Mouse (Mus musculus) hindbrain, embryonic 15.5 days (tissue): ENCODE data around the gene P4htm. TPM values are rescaled to one million over a fixed set of nuclear protein-coding genes. Genes with fewer than 3 reads are reported as not detected.

Source experiments
- ATAC-seq: fragments of 200-750 bp; cut with Nextera tagmentation; 2 replicates; pipeline ENCODE4 v1.8.0; 2017; ENCODE audit warnings: low read depth, moderate number of reproducible peaks, moderate TSS enrichment; ENCODE audit not compliant: low FRiP score
- H3K27ac ChIP-seq: fragments of 300-500 bp; sonication (generic); replicated peaks from 2 replicates; pipeline ENCODE4 v1.5.1; 2015; ENCODE audit warnings: mild to moderate bottlenecking, inconsistent platforms
- H3K27me3 ChIP-seq: fragments of 300-500 bp; sonication (generic); 2 replicates; pipeline ENCODE4 v1.6.1; 2015; ENCODE audit warnings: control low read depth, inconsistent platforms
- H3K36me3 ChIP-seq: fragments of 300-500 bp; sonication (generic); 2 replicates; pipeline ENCODE4 v1.6.1; 2015; ENCODE audit warnings: control low read depth, inconsistent platforms
- H3K4me1 ChIP-seq: fragments of 300-500 bp; sonication (generic); replicated peaks from 2 replicates; pipeline ENCODE4 v1.6.1; 2015; ENCODE audit warnings: control low read depth, inconsistent platforms
- H3K4me2 ChIP-seq: fragments of 300-500 bp; sonication (generic); 2 replicates; pipeline ENCODE4 v1.6.1; 2015; ENCODE audit warnings: moderate library complexity, mild to moderate bottlenecking, inconsistent platforms
- H3K4me3 ChIP-seq: fragments of 300-500 bp; sonication (generic); 2 replicates; pipeline ENCODE4 v1.5.1; 2015; ENCODE audit warnings: mild to moderate bottlenecking, inconsistent platforms
- H3K9ac ChIP-seq: fragments of 300-500 bp; sonication (generic); 2 replicates; pipeline ENCODE4 v1.6.1; 2015; ENCODE audit warnings: inconsistent platforms
- H3K9me3 ChIP-seq: fragments of 300-500 bp; sonication (generic); 2 replicates; pipeline ENCODE4 v1.6.1; 2016; ENCODE audit warnings: control low read depth, inconsistent platforms
- WGBS: fragments of 180-500 bp; shearing (Covaris S2); methylation state at CpG from one replicate; pipeline ENCODE4 v1.1.7; 2015; 5-methylcytosine and 5-hydroxymethylcytosine counted together
- polyA plus RNA-seq: library from polyadenylated mRNA; unstranded; fragments of >200 nt; fragmentation: Nextera tagmentation; extraction: Ambion mirVana; gene quantifications from 2 replicates; pipeline ENCODE4 v1.2.1, GENCODE M21; 2015

P4htm gene
- polyA plus RNA-seq = 34.9 and 35.1 TPM in 2 replicates

- 1% methylated on average over 67 of the region's 69 CpGs for WGBS
These were observed at the start of gene P4htm for GRCm38 (mm10) chr9:108596998-108597764. Gene P4htm, minus strand, starts transcription at chr9:108597667.

GRCm38 (mm10) chr9:108639825-108640224 lies 42.4 kb upstream of the P4htm start:
- H3K36me3 ChIP-seq = peaks cover 14% of the 10 kb centered on the region
- H3K27ac ChIP-seq = no peak overlapping the region
- WGBS = 90% methylated on average over 2 of the region's 2 CpGs
- no peaks in the 10 kb centered on the region for H3K4me1 ChIP-seq
- H3K27me3 ChIP-seq = no peaks in the 10 kb centered on the region
- H3K9me3 ChIP-seq = no peaks in the 10 kb centered on the region
- H3K4me3 ChIP-seq = no peak overlapping the region
- no peak overlapping the region for H3K9ac ChIP-seq
- ATAC-seq = no peak
- H3K4me2 ChIP-seq = no peak overlapping the region

More at GRCm38 (mm10) chr9:108596998-108597764, at the start of gene P4htm:
- H3K36me3 ChIP-seq = no peaks in the 10 kb centered on the region
- peak within 1 kb of the TSS; percentile 89 for H3K4me2 ChIP-seq
- peak within 1 kb of the TSS; percentile 68 for H3K4me3 ChIP-seq
- H3K27ac ChIP-seq = peak within 1 kb of the TSS; percentile 82
- peak; percentile 89 for ATAC-seq
- no peaks in the 10 kb centered on the region for H3K9me3 ChIP-seq
- peaks cover 15% of the 10 kb centered on the region for H3K4me1 ChIP-seq
- peak within 1 kb of the TSS; percentile 68 for H3K9ac ChIP-seq
- H3K27me3 ChIP-seq = no peaks in the 10 kb centered on the region

- no peak for ATAC-seq
- Histone ChIP-seq H3K4me2 (no peak overlapping the region), H3K4me3 (no peak overlapping the region), H3K9ac (no peak overlapping the region), H3K4me1 (no peaks in the 10 kb centered on the region), H3K9me3 (no peaks in the 10 kb centered on the region), H3K27me3 (no peaks in the 10 kb centered on the region), H3K27ac (no peak overlapping the region), H3K36me3 (no peaks in the 10 kb centered on the region; the same call in 1 of the 2 replicates)
- WGBS = 87% methylated on average over 2 of the region's 2 CpGs
These were observed 37.9 kb upstream of the P4htm start for GRCm38 (mm10) chr9:108635415-108635814.

GRCm38 (mm10) chr9:108633846-108634245 lies 36.4 kb upstream of the P4htm start:
- 82% methylated on average over 2 of the region's 2 CpGs for WGBS

GRCm38 (mm10) chr9:108632375-108632774 lies 34.9 kb upstream of the P4htm start:
- ATAC-seq = no peak
- H3K36me3 ChIP-seq = 0 out of 2 replicates have a peak, but pooled peaks cover 3% of the 10 kb centered on the region
- no peaks in the 10 kb centered on the region for H3K27me3 ChIP-seq
- WGBS = 84% methylated on average over 5 of the region's 5 CpGs
- H3K4me3 ChIP-seq = no peak overlapping the region
- H3K4me1 ChIP-seq = no peaks in the 10 kb centered on the region
- no peak overlapping the region for H3K4me2 ChIP-seq
- H3K9ac ChIP-seq = no peak overlapping the region
- H3K27ac ChIP-seq = no peak overlapping the region
- H3K9me3 ChIP-seq = no peaks in the 10 kb centered on the region

More at GRCm38 (mm10) chr9:108633846-108634245, 36.4 kb upstream of the P4htm start:
- no peak overlapping the region for H3K4me3 ChIP-seq
- H3K9ac ChIP-seq = no peak overlapping the region
- no peak for ATAC-seq
- H3K36me3 ChIP-seq = no peaks in the 10 kb centered on the region; the same call in 1 of the 2 replicates
- no peak overlapping the region for H3K4me2 ChIP-seq
- H3K27ac ChIP-seq = no peak overlapping the region
- no peaks in the 10 kb centered on the region for H3K27me3 ChIP-seq
- no peaks in the 10 kb centered on the region for H3K4me1 ChIP-seq
- no peaks in the 10 kb centered on the region for H3K9me3 ChIP-seq

- WGBS = 90% methylated on average over 5 of the region's 5 CpGs
- ATAC-seq = no peak
- no peaks in the 10 kb centered on the region for H3K4me1 ChIP-seq
These were observed 34.3 kb upstream of the P4htm start for GRCm38 (mm10) chr9:108631631-108632256.

GRCm38 (mm10) chr9:108630683-108631082 lies 33.2 kb upstream of the P4htm start:
- no peak for ATAC-seq
- Histone ChIP-seq H3K36me3 (0 out of 2 replicates have a peak, but pooled peaks cover 3% of the 10 kb centered on the region), H3K4me1 (no peaks in the 10 kb centered on the region), H3K27me3 (no peaks in the 10 kb centered on the region), H3K9ac (no peak overlapping the region), H3K9me3 (no peaks in the 10 kb centered on the region), H3K27ac (no peak overlapping the region), H3K4me3 (no peak overlapping the region), H3K4me2 (no peak overlapping the region)
- WGBS = 86% methylated on average over 1 of the region's 1 CpGs

More at GRCm38 (mm10) chr9:108631631-108632256, 34.3 kb upstream of the P4htm start:
- H3K27me3 ChIP-seq = no peaks in the 10 kb centered on the region
- no peak overlapping the region for H3K4me2 ChIP-seq
- no peak overlapping the region for H3K4me3 ChIP-seq
- H3K9ac ChIP-seq = no peak overlapping the region
- 0 out of 2 replicates have a peak, but pooled peaks cover 3% of the 10 kb centered on the region for H3K36me3 ChIP-seq
- H3K9me3 ChIP-seq = no peaks in the 10 kb centered on the region
- H3K27ac ChIP-seq = no peak overlapping the region

GRCm38 (mm10) chr9:108628141-108628540 lies 30.7 kb upstream of the P4htm start:
- Histone ChIP-seq H3K9ac (no peak overlapping the region), H3K4me2 (no peak overlapping the region), H3K9me3 (no peaks in the 10 kb centered on the region), H3K27me3 (no peaks in the 10 kb centered on the region), H3K27ac (no peak overlapping the region), H3K4me3 (no peak overlapping the region), H3K36me3 (0 out of 2 replicates have a peak, but pooled peaks cover 3% of the 10 kb centered on the region), H3K4me1 (no peaks in the 10 kb centered on the region)
- ATAC-seq = no peak
- 89% methylated on average over 4 of the region's 4 CpGs for WGBS

GRCm38 (mm10) chr9:108626498-108626897 lies 29.0 kb upstream of the P4htm start:
- Histone ChIP-seq H3K27ac (no peak overlapping the region), H3K4me2 (no peak overlapping the region)

GRCm38 (mm10) chr9:108617301-108617700 lies 19.8 kb upstream of the P4htm start:
- Histone ChIP-seq H3K27me3 (no peaks in the 10 kb centered on the region), H3K9ac (no peak overlapping the region), H3K4me3 (no peak overlapping the region), H3K36me3 (peaks cover 53% of the 10 kb centered on the region), H3K4me2 (no peak overlapping the region), H3K9me3 (no peaks in the 10 kb centered on the region), H3K27ac (no peak overlapping the region), H3K4me1 (no peaks in the 10 kb centered on the region)
- 98% methylated on average over 1 of the region's 1 CpGs for WGBS
- ATAC-seq = no peak

More at GRCm38 (mm10) chr9:108626498-108626897, 29.0 kb upstream of the P4htm start:
- Histone ChIP-seq H3K4me3 (no peak overlapping the region), H3K9ac (no peak overlapping the region), H3K9me3 (no peaks in the 10 kb centered on the region), H3K4me1 (no peaks in the 10 kb centered on the region), H3K27me3 (no peaks in the 10 kb centered on the region), H3K36me3 (peaks cover 3% of the 10 kb centered on the region; the same call in 1 of the 2 replicates)
- 58% methylated on average over 2 of the region's 2 CpGs for WGBS
- ATAC-seq = no peak

- H3K27ac ChIP-seq = no peak overlapping the region
- H3K9me3 ChIP-seq = no peaks in the 10 kb centered on the region
- no peaks in the 10 kb centered on the region for H3K27me3 ChIP-seq
- no peak overlapping the region for H3K4me2 ChIP-seq
- no peak overlapping the region for H3K9ac ChIP-seq
- no peak for ATAC-seq
- no peak overlapping the region for H3K4me3 ChIP-seq
- 97% methylated on average over 10 of the region's 10 CpGs for WGBS
- peaks cover 83% of the 10 kb centered on the region for H3K36me3 ChIP-seq
- H3K4me1 ChIP-seq = no peaks in the 10 kb centered on the region
These were observed 14.0 kb upstream of the P4htm start for GRCm38 (mm10) chr9:108611488-108611887.

- Histone ChIP-seq H3K27ac (no peak overlapping the region), H3K36me3 (peaks cover 82% of the 10 kb centered on the region), H3K4me2 (no peak overlapping the region), H3K27me3 (no peaks in the 10 kb centered on the region), H3K9me3 (no peaks in the 10 kb centered on the region), H3K9ac (no peak overlapping the region), H3K4me3 (no peak overlapping the region), H3K4me1 (no peaks in the 10 kb centered on the region)
- no peak for ATAC-seq
- 91% methylated on average over 4 of the region's 4 CpGs for WGBS
These were observed 11.4 kb upstream of the P4htm start for GRCm38 (mm10) chr9:108608889-108609288.
